8 mouse cellular contexts compared by ENCODE assay signal in the genomic region with DNA sequence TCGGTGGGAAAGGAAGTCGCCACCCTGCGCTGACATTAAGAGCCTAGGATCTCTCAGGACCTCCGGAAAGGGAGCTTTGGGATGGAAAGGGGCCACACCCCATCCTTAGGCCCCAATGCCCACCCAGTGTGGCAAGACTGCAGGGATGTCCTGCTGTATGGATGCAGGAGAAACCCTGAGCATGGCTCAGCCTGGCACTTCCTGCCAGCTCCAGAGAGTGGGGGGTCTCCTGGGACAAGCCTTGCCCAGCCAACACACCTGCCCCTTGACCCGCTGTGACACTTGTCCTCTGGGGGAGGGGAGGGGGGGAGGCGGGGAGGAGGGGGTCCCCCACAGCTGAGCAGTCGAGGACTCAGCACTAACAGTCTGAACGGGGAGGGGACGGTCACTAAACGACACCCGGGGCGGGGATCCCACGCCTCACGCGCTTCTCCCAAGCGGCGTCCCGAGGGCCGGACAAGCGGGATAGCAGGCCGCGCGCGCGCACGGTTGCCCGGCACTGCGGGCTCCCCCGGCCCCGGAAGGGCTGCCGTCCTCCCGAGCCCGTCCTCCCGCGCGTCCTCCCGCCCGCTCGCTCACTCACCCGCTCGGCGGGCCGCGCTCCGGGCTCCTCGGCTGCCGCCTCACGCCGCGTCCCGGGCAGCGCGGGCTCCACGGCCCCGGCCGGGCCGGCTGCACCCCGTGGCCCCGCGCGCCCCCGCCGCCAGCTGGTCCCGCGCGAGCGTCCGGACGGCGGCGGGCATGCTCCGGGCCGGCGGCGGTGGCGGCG. TPM values are rescaled to one million over a fixed set of nuclear protein-coding genes. Genes with fewer than 3 reads are reported as not detected.
DNase-seq lines count a peak whose midpoint lies in the region; ATAC-seq and TF ChIP-seq lines count a peak whose summit lies in the region.

No protein-coding gene starts in this region.

- peak overlapping the region; percentile 87 for H3K4me2 ChIP-seq in hindbrain, postnatal 0 days (ENCODE audit: low read depth, low read length)
- peak overlapping the region; percentile 97 for H3K4me2 ChIP-seq in liver, embryonic 12.5 days
- peak overlapping the region; percentile 86 for H3K4me2 ChIP-seq in neural tube, embryonic 11.5 days (ENCODE audit: low read depth)

- H3K27ac ChIP-seq in hindbrain, postnatal 0 days, result peak overlapping the region; percentile 71
- H3K27ac ChIP-seq in liver, embryonic 12.5 days, result peak overlapping the region; percentile 78
- peak overlapping the region; percentile 68 for H3K27ac ChIP-seq in neural tube, embryonic 11.5 days (ENCODE audit: low read depth, low read length)

- H3K27me3 ChIP-seq in hindbrain, postnatal 0 days (ENCODE audit: insufficient read depth, low read length), result no peaks in the 10 kb centered on the region
- no peaks in the 10 kb centered on the region for H3K27me3 ChIP-seq in liver, embryonic 12.5 days (replicated peaks)
- H3K27me3 ChIP-seq in neural tube, embryonic 11.5 days (ENCODE audit: control insufficient read depth, insufficient read depth, low read length), result no peaks in the 10 kb centered on the region

- peak; percentile 57 to 65 for DNase-seq in right cerebral cortex, postnatal 10 days (ENCODE audit: low spot score in 2 of 2)
- no peak for DNase-seq in right cerebral cortex, postnatal 25 days
- DNase-seq in cerebellum, adult 9-10 months, result peak; percentile 60
- DNase-seq in gastrocnemius, adult 8-10 months (ENCODE audit: low spot score in 2 of 2), result peak; percentile 30 to 42
- peak; percentile 58 for DNase-seq in hindbrain, postnatal 0 days (ENCODE audit: low spot score)
- DNase-seq in neural tube, embryonic 11.5 days (ENCODE audit: low spot score), result peak; percentile 55
- peak; percentile 72 for DNase-seq in thymus, postnatal 25 days

- H3K4me3 ChIP-seq in hindbrain, postnatal 0 days (ENCODE audit: low read length), result peak overlapping the region; percentile 74
- H3K4me3 ChIP-seq in liver, embryonic 12.5 days, result peak overlapping the region; percentile 76
- H3K4me3 ChIP-seq in neural tube, embryonic 11.5 days (ENCODE audit: low read depth, low read length), result peak overlapping the region; percentile 77

- peaks cover 17% of the 10 kb centered on the region; the same call in 1 of the 2 replicates for H3K4me1 ChIP-seq in hindbrain, postnatal 0 days (ENCODE audit: insufficient read depth, low read length)
- H3K4me1 ChIP-seq in liver, embryonic 12.5 days, result peaks cover 35% of the 10 kb centered on the region
- H3K4me1 ChIP-seq in neural tube, embryonic 11.5 days (ENCODE audit: control insufficient read depth, insufficient read depth, low read length), result peaks cover 3% of the 10 kb centered on the region; the same call in 1 of the 2 replicates

- WGBS in hindbrain, postnatal 0 days, result 1% methylated on average over 53 of the region's 77 CpGs
- WGBS in liver, embryonic 12.5 days (ENCODE audit: insufficient replicate concordance), result 2% methylated on average over 73 of the region's 77 CpGs
- under 1% methylated on average over 59 of the region's 77 CpGs for WGBS in neural tube, embryonic 11.5 days

- H3K36me3 ChIP-seq in hindbrain, postnatal 0 days (ENCODE audit: insufficient read depth, low read length), result no peaks in the 10 kb centered on the region; the same call in 1 of the 2 replicates
- H3K36me3 ChIP-seq in liver, embryonic 12.5 days, result peaks cover 31% of the 10 kb centered on the region
- H3K36me3 ChIP-seq in neural tube, embryonic 11.5 days (ENCODE audit: control insufficient read depth, insufficient read depth, low read length), result no peaks in the 10 kb centered on the region; the same call in 1 of the 2 replicates

- ATAC-seq in hindbrain, postnatal 0 days, result peak; percentile 71
- ATAC-seq in liver, embryonic 12.5 days, result peak; percentile 40
- ATAC-seq in neural tube, embryonic 11.5 days (ENCODE audit: insufficient read depth, low FRiP score, low TSS enrichment), result peak; percentile 69; the same call in 1 of the 2 replicates

- no peaks in the 10 kb centered on the region for H3K9me3 ChIP-seq in hindbrain, postnatal 0 days (ENCODE audit: low read length)
- H3K9me3 ChIP-seq in liver, embryonic 12.5 days (replicated peaks), result no peaks in the 10 kb centered on the region
- H3K9me3 ChIP-seq in neural tube, embryonic 11.5 days (ENCODE audit: control insufficient read depth, low read length), result no peaks in the 10 kb centered on the region

- H3K9ac ChIP-seq in hindbrain, postnatal 0 days (replicated peaks; ENCODE audit: low read length), result peak overlapping the region; percentile 76
- H3K9ac ChIP-seq in liver, embryonic 12.5 days, result peak overlapping the region; percentile 78
- peak overlapping the region; percentile 86 for H3K9ac ChIP-seq in neural tube, embryonic 11.5 days (ENCODE audit: low read length)

- TF ChIP-seq CTCF in hindbrain, postnatal 0 days (IDR thresholded peaks at IDR 0.05; ENCODE audit: low read depth), result no peak

RNA-seq across cellular contexts. Expression of a gene that starts 0.5 kb away (rescaled TPM):
- 10 to 100 TPM; 19.3 to 22.4 (median 20.8) TPM for total RNA-seq in gastrocnemius, adult 8-10 months (2022)
- 43.9 and 44.1 TPM in 2 replicates for total RNA-seq in hindbrain, postnatal 0 days (2014; rRNA removed)
- 7.6 TPM in 2 replicates for polyA plus RNA-seq in hindbrain, postnatal 0 days (2015; fragmentation: Nextera tagmentation; extraction: Ambion mirVana)
- polyA plus RNA-seq in liver, embryonic 12.5 days (2016; fragmentation: Nextera tagmentation; extraction: Ambion mirVana), result 2.5 and 3.7 TPM in 2 replicates
- 5.5 and 5.7 TPM in 2 replicates for polyA plus RNA-seq in neural tube, embryonic 11.5 days (2014; fragmentation: Nextera tagmentation; extraction: Ambion mirVana)
